Comparison of ENCODE assay signal across 50 mouse cellular contexts in the genomic region with DNA sequence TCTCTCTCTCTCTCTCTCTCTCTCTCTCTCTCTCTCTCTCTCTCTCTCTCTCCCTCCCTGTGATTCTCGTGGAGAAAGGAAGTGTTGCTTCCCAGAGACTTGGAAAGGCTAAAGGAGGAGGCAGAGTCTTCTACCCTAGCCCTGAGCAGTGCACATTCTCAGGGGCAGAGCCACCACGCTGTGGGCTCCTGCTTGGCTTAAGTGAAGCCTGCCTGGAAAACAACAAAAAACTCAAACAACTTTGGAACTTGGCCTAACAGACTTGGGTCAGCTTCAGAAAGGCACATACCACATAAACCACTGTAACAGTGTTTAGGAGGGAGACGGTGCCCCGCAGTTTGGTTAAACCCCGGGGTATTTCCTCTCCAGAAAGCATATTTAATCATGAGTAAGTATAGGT. TPM values are rescaled to one million over a fixed set of nuclear protein-coding genes. Genes with fewer than 3 reads are reported as not detected.
"Had no signal": no experiment of that assay in that cellular context is flagged by ENCODE, and none has a peak within 500 bp of the region (broad histone marks: within the 10 kb centered on the region; RNA-seq: fewer than 3 reads in every experiment).

No protein-coding gene starts in this region.

- H3K4me1 ChIP-seq: heart, embryonic 12.5 days; heart, embryonic 13.5 days; heart, embryonic 15.5 days; hindbrain, embryonic 10.5 days; hindbrain, embryonic 12.5 days; hindbrain, embryonic 13.5 days; hindbrain, embryonic 15.5 days; intestine, embryonic 15.5 days; kidney, embryonic 15.5 days had no signal

- DNase-seq: heart, postnatal 10 days; heart, postnatal 14 days; heart, postnatal 36 days; kidney, adult 11 months; kidney, adult 18-20 months; kidney, adult 2 months; kidney, adult 8-10 months; kidney, adult 9 months; kidney, postnatal 10 days; kidney, postnatal 14 days; kidney, postnatal 25 days; kidney, postnatal 36 days; kidney, postnatal 4 days; layer of hippocampus, adult 9-11 months; layer of hippocampus, postnatal 36 days had no signal

- H3K4me3 ChIP-seq: heart, embryonic 12.5 days; heart, embryonic 13.5 days; heart, embryonic 15.5 days; hindbrain, embryonic 10.5 days; hindbrain, embryonic 12.5 days; hindbrain, embryonic 13.5 days; hindbrain, embryonic 15.5 days; intestine, embryonic 15.5 days; kidney, embryonic 15.5 days; layer of hippocampus, adult 2 months; left cerebral cortex, adult 2 months had no signal

- H3K9me3 ChIP-seq: heart, embryonic 12.5 days; heart, embryonic 13.5 days; heart, embryonic 15.5 days; hindbrain, embryonic 10.5 days; hindbrain, embryonic 12.5 days; hindbrain, embryonic 13.5 days; hindbrain, embryonic 15.5 days; intestine, embryonic 15.5 days; kidney, embryonic 15.5 days had no signal

- H3K4me2 ChIP-seq: heart, embryonic 11.5 days; heart, embryonic 12.5 days; heart, embryonic 13.5 days; heart, embryonic 15.5 days; hindbrain, embryonic 12.5 days; hindbrain, embryonic 13.5 days; hindbrain, embryonic 14.5 days; hindbrain, embryonic 15.5 days; intestine, embryonic 15.5 days; kidney, embryonic 15.5 days had no signal

- ATAC-seq: hindbrain, embryonic 16.5 days; hindbrain, postnatal 0 days; inflammation-experienced regulatory T-cells, adult 6 months; intestine, embryonic 15.5 days; intestine, embryonic 16.5 days; intestine, postnatal 0 days had no signal

- H3K36me3 ChIP-seq: heart, embryonic 12.5 days; heart, embryonic 13.5 days; heart, embryonic 15.5 days; hindbrain, embryonic 10.5 days; hindbrain, embryonic 12.5 days; hindbrain, embryonic 13.5 days; hindbrain, embryonic 15.5 days; intestine, embryonic 15.5 days; kidney, embryonic 15.5 days had no signal

- H3K27me3 ChIP-seq: heart, embryonic 12.5 days; heart, embryonic 15.5 days; hindbrain, embryonic 12.5 days; hindbrain, embryonic 13.5 days; hindbrain, embryonic 15.5 days; intestine, embryonic 15.5 days; kidney, embryonic 15.5 days had no signal

- H3K27ac ChIP-seq: heart, embryonic 13.5 days; heart, embryonic 15.5 days; hindbrain, embryonic 10.5 days; hindbrain, embryonic 12.5 days; hindbrain, embryonic 13.5 days; hindbrain, embryonic 14.5 days; hindbrain, embryonic 15.5 days; hindbrain, postnatal 0 days; intestine, embryonic 15.5 days; kidney, embryonic 15.5 days; kidney, postnatal 0 days; layer of hippocampus, adult 2 months; left cerebral cortex, adult 2 months had no signal

- H3K9ac ChIP-seq: heart, embryonic 12.5 days; heart, embryonic 13.5 days; heart, embryonic 15.5 days; hindbrain, embryonic 12.5 days; hindbrain, embryonic 13.5 days; hindbrain, embryonic 14.5 days; hindbrain, embryonic 15.5 days; intestine, embryonic 15.5 days; kidney, embryonic 15.5 days had no signal

RNA-seq across cellular contexts. Expression of gene E030025P04Rik, which starts 13.5 kb away (rescaled TPM):
- total RNA-seq: heart, postnatal 10 days; heart, postnatal 14 days; heart, postnatal 25 days; heart, postnatal 36 days; hematopoietic stem cell, adult 5-6 weeks; hindbrain, postnatal 0 days; layer of hippocampus, adult 18-20 months; layer of hippocampus, adult 2 months; layer of hippocampus, adult 8-10 months; layer of hippocampus, postnatal 10 days; layer of hippocampus, postnatal 14 days; layer of hippocampus, postnatal 25 days; layer of hippocampus, postnatal 36 days; left cerebral cortex, adult 18-20 months; left cerebral cortex, adult 2 months; left cerebral cortex, adult 8-10 months had no signal
- polyA plus RNA-seq: heart, embryonic 11.5 days; heart, embryonic 12.5 days; heart, embryonic 13.5 days; heart, embryonic 14.5 days; heart, embryonic 15.5 days; heart, embryonic 16.5 days; heart, postnatal 0 days; hindbrain, embryonic 10.5 days; hindbrain, embryonic 12.5 days; hindbrain, embryonic 13.5 days; hindbrain, embryonic 14.5 days; hindbrain, embryonic 15.5 days; hindbrain, embryonic 16.5 days; hindbrain, postnatal 0 days; inflammation-experienced regulatory T-cells, adult 6 months; intestine, embryonic 14.5 days; intestine, embryonic 15.5 days; intestine, embryonic 16.5 days; intestine, postnatal 0 days; kidney, adult 2 months; kidney, embryonic 14.5 days; kidney, embryonic 15.5 days; kidney, embryonic 16.5 days; kidney, postnatal 0 days; large intestine, adult 2 months had no signal
